Mouse (Mus musculus) MEL (cell line): Measurements from ENCODE around the gene Wrap73.

Experiments
- CHD2 ChIP-seq: IDR thresholded peaks from 2 replicates; pipeline ENCODE4 v1.6.1; 2011; ENCODE audit warnings: low read length, improper control_type of control experiment
- CTCF ChIP-seq, 3 experiments: IDR thresholded peaks in 2 of 3; conservative IDR thresholded peaks in 1 of 3; 2 replicates each; pipeline ENCODE4 v1.5.1; 2011 to 2012; ENCODE audit warnings: low read length in 3 of 3, low read depth in 2 of 3, mild to moderate bottlenecking in 2 of 3, improper control_type of control experiment in 1 of 3, inconsistent platforms in 1 of 3, mixed read lengths in 1 of 3, moderate library complexity in 1 of 3; ENCODE audit not compliant: control insufficient read depth in 1 of 3, insufficient read depth in 1 of 3, poor library complexity in 1 of 3, severe bottlenecking in 1 of 3
- ELF1 ChIP-seq: IDR thresholded peaks from 2 replicates; pipeline ENCODE4 v1.6.1; 2014; ENCODE audit warnings: low read depth, mild to moderate bottlenecking, inconsistent platforms, low read length, improper control_type of control experiment, moderate library complexity
- EP300 ChIP-seq, 2 experiments: IDR thresholded peaks; 2 replicates each; pipeline ENCODE4 v1.6.1; 2011; ENCODE audit warnings: improper control_type of control experiment in 2 of 2, low read length in 2 of 2, low read depth in 1 of 2, mild to moderate bottlenecking in 1 of 2
- GABPA ChIP-seq: IDR thresholded peaks from 2 replicates; pipeline ENCODE4 v1.6.1; 2012; ENCODE audit warnings: low read depth, mild to moderate bottlenecking, inconsistent platforms, low read length, improper control_type of control experiment, moderate library complexity
- GATA1 ChIP-seq: IDR thresholded peaks from 2 replicates; pipeline ENCODE4 v1.6.1; 2011; ENCODE audit warnings: low read depth, low read length, improper control_type of control experiment
- MAFK ChIP-seq: IDR thresholded peaks from 2 replicates; pipeline ENCODE4 v1.6.1; 2011; ENCODE audit warnings: low read depth, mild to moderate bottlenecking, low read length, improper control_type of control experiment, borderline replicate concordance
- MXI1 ChIP-seq: IDR thresholded peaks from 2 replicates; pipeline ENCODE4 v1.6.1; 2011; ENCODE audit warnings: mild to moderate bottlenecking, low read depth, low read length, improper control_type of control experiment
- POLR2AphosphoS5 ChIP-seq: IDR thresholded peaks from 2 replicates; pipeline ENCODE4 v1.6.1; 2012; ENCODE audit warnings: low read depth, borderline replicate concordance, mild to moderate bottlenecking, inconsistent platforms, low read length, moderate library complexity, mixed read lengths
- SIN3A ChIP-seq: IDR thresholded peaks from 2 replicates; pipeline ENCODE4 v1.6.1; 2012; ENCODE audit warnings: low read length, improper control_type of control experiment, inconsistent platforms
- USF1 ChIP-seq: IDR thresholded peaks from 2 replicates; pipeline ENCODE4 v1.6.1; 2014; ENCODE audit warnings: low read depth, mild to moderate bottlenecking, inconsistent platforms, low read length, improper control_type of control experiment, moderate library complexity
- ZC3H11A ChIP-seq: IDR thresholded peaks from 2 replicates; pipeline ENCODE4 v1.6.1; 2012; ENCODE audit warnings: low read depth, mild to moderate bottlenecking, inconsistent platforms, low read length, improper control_type of control experiment
- ZNF384 ChIP-seq: IDR thresholded peaks from 2 replicates; pipeline ENCODE4 v1.6.1; 2012; ENCODE audit warnings: low read depth, mild to moderate bottlenecking, inconsistent platforms, low read length, improper control_type of control experiment

DNA sequence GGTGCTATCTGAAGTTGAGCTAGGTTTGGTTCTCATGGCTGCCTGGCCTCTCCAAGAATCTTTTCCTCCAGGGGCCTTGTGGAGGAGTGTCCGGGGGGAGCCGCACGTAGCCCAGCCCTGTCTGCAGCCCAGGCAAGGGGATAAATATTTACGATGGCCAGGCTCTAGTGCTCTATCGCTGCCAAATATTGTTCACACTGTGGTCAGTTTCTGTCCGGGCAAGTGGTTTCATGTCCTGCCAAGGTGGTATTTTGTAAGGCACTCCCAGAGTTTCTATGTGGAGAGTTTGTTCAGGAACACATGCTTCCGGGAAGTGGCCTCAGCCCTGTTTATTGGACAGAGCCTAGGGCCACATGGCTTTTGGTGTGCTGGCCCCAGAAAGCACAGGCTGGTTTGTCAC lies 38.8 kb downstream of the Wrap73 start:
- TF ChIP-seq CHD2 (no peak), MAFK (no peak), SIN3A (no peak), POLR2AphosphoS5 (no peak), MXI1 (no peak), ELF1 (no peak), ZNF384 (no peak), CTCF (IDR thresholded peaks at IDR 0.05 in 2 of 3, conservative IDR thresholded peaks at IDR 0.05 in 1 of 3; ENCODE audit: control insufficient read depth in 1 of 3, insufficient read depth in 1 of 3, low read depth in 2 of 3, low read length in 3 of 3, poor library complexity in 1 of 3, severe bottlenecking in 1 of 3) (no peak), EP300 (IDR thresholded peaks at IDR 0.05; ENCODE audit: low read depth in 1 of 2, low read length in 2 of 2) (no peak), USF1 (no peak), ZC3H11A (no peak), GABPA (no peak), GATA1 (no peak)
